Comparison of ENCODE assay signal across 8 mouse cellular contexts in the genomic region with DNA sequence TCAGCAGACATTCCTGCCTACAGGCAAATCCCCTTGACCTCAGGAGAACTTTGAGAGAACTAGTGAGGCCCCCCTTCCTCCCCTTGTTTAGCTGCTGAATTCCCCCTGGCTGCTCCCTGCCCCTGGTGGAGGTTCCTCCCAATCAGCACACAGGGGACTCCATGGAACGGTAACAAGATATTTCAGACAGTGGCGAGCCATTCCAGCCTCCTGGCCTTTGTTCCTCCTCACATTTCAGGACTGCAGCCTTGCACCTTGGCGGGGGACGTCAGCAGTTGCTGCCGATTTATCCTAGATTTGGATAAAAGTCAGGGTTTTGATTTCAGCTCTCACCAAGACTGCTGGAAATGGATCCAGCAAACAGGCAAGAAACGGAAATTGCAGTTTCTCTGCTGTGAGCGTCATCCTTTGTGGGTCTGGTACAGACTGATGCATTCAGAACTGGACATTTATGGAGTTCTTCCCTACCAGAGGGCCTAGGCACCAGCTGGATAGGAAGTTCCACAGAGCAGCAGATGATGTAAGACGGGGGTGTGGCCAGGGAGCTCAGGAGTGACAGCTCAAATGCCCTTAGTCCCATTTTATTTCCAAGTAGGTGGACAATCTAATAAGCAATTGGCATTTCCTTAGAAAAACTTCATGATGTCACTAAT.
A peak's percentile ranks its signal among the peaks of the same experiment; 100 is the strongest.
DNase-seq lines count a peak whose midpoint lies in the region; ATAC-seq and TF ChIP-seq lines count a peak whose summit lies in the region.

No protein-coding gene starts in this region.

- no peaks in the 10 kb centered on the region for H3K36me3 ChIP-seq in liver, adult 2 months (ENCODE audit: control insufficient read depth, insufficient read depth, low read length)
- no peaks in the 10 kb centered on the region for H3K36me3 ChIP-seq in liver, embryonic 12.5 days

- TF ChIP-seq POLR2A in liver, adult 2 months (IDR thresholded peaks at IDR 0.05; ENCODE audit: extremely low read depth, insufficient read depth, low read length) = no peak

- H3K27me3 ChIP-seq in liver, adult 2 months (ENCODE audit: control insufficient read depth, insufficient read depth, low read length) = no peaks in the 10 kb centered on the region
- H3K27me3 ChIP-seq in liver, embryonic 12.5 days (replicated peaks) = no peaks in the 10 kb centered on the region

- H3K4me2 ChIP-seq in liver, embryonic 12.5 days = no peak overlapping the region

- no peak for TF ChIP-seq CTCF in liver, adult 2 months (IDR thresholded peaks at IDR 0.05; ENCODE audit: low read depth, low read length)

- H3K9me3 ChIP-seq in liver, embryonic 12.5 days (replicated peaks) = no peaks in the 10 kb centered on the region

- H3K79me2 ChIP-seq in liver, adult 2 months (ENCODE audit: control insufficient read depth, insufficient read depth, low read length) = no peaks in the 10 kb centered on the region

- peak; percentile 49 to 51 for DNase-seq in cerebellum, postnatal 10 days
- DNase-seq in cerebellum, adult 9-11 months = no peak
- peak; percentile 2 for DNase-seq in liver, adult 2 months (ENCODE audit: extremely low read depth, low read depth, low spot score)
- peak; percentile 11 for DNase-seq in gastrocnemius, postnatal 25 days
- DNase-seq in spleen, postnatal 14 days (ENCODE audit: low spot score in 2 of 2) = no peak
- no peak for DNase-seq in layer of hippocampus, postnatal 10 days (ENCODE audit: low spot score in 2 of 2)

- no peak overlapping the region for H3K27ac ChIP-seq in liver, adult 2 months (replicated peaks; ENCODE audit: insufficient read depth, low read depth, low read length)
- H3K27ac ChIP-seq in liver, embryonic 12.5 days = no peak overlapping the region

- WGBS in liver, adult 2 months = 45% methylated on average over 8 of the region's 8 CpGs
- WGBS in liver, embryonic 12.5 days (ENCODE audit: insufficient replicate concordance) = 44% methylated on average over 8 of the region's 8 CpGs

- H3K4me3 ChIP-seq in liver, adult 2 months (ENCODE audit: insufficient read depth, low read depth, low read length) = no peak overlapping the region
- H3K4me3 ChIP-seq in liver, embryonic 12.5 days = no peak overlapping the region

- no peak for ATAC-seq in liver, embryonic 12.5 days
- peak; percentile 56 for ATAC-seq in megakaryocyte progenitor cell, adult 5-6 weeks (replicated peaks; ENCODE audit: poor library complexity)

- H3K4me1 ChIP-seq in liver, adult 2 months (ENCODE audit: control insufficient read depth, insufficient read depth, low read length) = no peaks in the 10 kb centered on the region
- H3K4me1 ChIP-seq in liver, embryonic 12.5 days = no peaks in the 10 kb centered on the region

- H3K9ac ChIP-seq in liver, adult 2 months (ENCODE audit: low read depth, low read length) = no peak overlapping the region
- no peak overlapping the region for H3K9ac ChIP-seq in liver, embryonic 12.5 days

Comparison
In these comparisons a context has a peak if more than half of its experiments do, and no peak if none do; other contexts are left out.
1. DNase-seq: peak in cerebellum, postnatal 10 days (2 of 2), liver, adult 2 months (single experiment) and gastrocnemius, postnatal 25 days (single experiment); none in cerebellum, adult 9-11 months (single experiment), spleen, postnatal 14 days (0 of 2) and layer of hippocampus, postnatal 10 days (0 of 2).